Mouse (Mus musculus) forebrain, embryonic 13.5 days (tissue): ENCODE measurements around the gene Cacna1i. TPM values are rescaled to one million over a fixed set of nuclear protein-coding genes. Genes with fewer than 3 reads are reported as not detected.

Experiments
- ATAC-seq: fragments of 200-750 bp; cut with Nextera tagmentation; 2 replicates; pipeline ENCODE4 v1.8.0; 2017
- H3K27ac ChIP-seq: fragments of 300-500 bp; sonication (generic); 2 replicates; pipeline ENCODE4 v1.5.1; 2015; ENCODE audit warnings: inconsistent platforms, mild to moderate bottlenecking, moderate library complexity
- H3K27me3 ChIP-seq: fragments of 300-500 bp; sonication (generic); 2 replicates; pipeline ENCODE4 v1.6.1; 2015; ENCODE audit warnings: mild to moderate bottlenecking, inconsistent platforms
- H3K36me3 ChIP-seq: fragments of 300-500 bp; sonication (generic); 2 replicates; pipeline ENCODE4 v1.6.1; 2015; ENCODE audit warnings: mild to moderate bottlenecking, inconsistent platforms; ENCODE audit not compliant: poor library complexity, severe bottlenecking
- H3K4me1 ChIP-seq: fragments of 300-500 bp; sonication (generic); 2 replicates; pipeline ENCODE4 v1.6.1; 2015; ENCODE audit warnings: inconsistent platforms
- H3K4me2 ChIP-seq: fragments of 300-500 bp; sonication (generic); 2 replicates; pipeline ENCODE4 v1.6.1; 2015; ENCODE audit warnings: inconsistent platforms, mild to moderate bottlenecking, moderate library complexity
- H3K4me3 ChIP-seq: fragments of 300-500 bp; sonication (generic); 2 replicates; pipeline ENCODE4 v1.5.1; 2015; ENCODE audit warnings: mild to moderate bottlenecking, inconsistent platforms
- H3K9ac ChIP-seq: fragments of 300-500 bp; sonication (generic); 2 replicates; pipeline ENCODE4 v1.6.1; 2015; ENCODE audit warnings: mild to moderate bottlenecking, inconsistent platforms
- H3K9me3 ChIP-seq: fragments of 300-500 bp; sonication (generic); replicated peaks from 2 replicates; pipeline ENCODE4 v1.6.1; 2016; ENCODE audit warnings: inconsistent platforms
- WGBS: fragments of 180-500 bp; shearing (Covaris S2); methylation state at CpG from one replicate; pipeline ENCODE4 v1.1.7; 2015; 5-methylcytosine and 5-hydroxymethylcytosine counted together
- polyA plus RNA-seq: library from polyadenylated mRNA; unstranded; fragments of >200 nt; fragmentation: Nextera tagmentation; extraction: Ambion mirVana; gene quantifications from 2 replicates; pipeline ENCODE4 v1.2.1, GENCODE M21; 2015

The Cacna1i gene
- polyA plus RNA-seq, 1 experiment from 2014 or later: 0.25 TPM

DNA sequence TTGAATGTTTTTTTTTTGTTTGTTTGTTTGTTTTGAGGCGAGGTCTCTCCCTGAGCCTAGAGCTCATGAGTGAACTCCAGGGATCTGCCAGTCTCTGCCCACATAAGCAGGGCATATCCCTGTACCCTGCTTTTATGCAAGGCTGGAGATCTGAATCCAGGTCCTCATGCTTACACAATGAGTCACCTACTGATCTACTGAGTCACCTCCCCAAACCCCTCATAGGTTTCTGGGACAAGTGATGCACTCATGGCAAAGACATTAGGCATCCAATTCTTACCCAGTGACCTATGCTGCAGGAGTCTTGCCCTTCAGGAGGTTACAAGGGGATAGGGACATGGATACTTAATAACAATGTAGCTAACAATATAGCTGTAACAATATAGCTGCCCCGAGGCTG lies 100.1 kb downstream of the Cacna1i start:
- Histone ChIP-seq H3K9me3 (no peaks in the 10 kb centered on the region), H3K36me3 (no peaks in the 10 kb centered on the region), H3K4me3 (no peak overlapping the region), H3K9ac (no peak overlapping the region), H3K27ac (no peak overlapping the region), H3K27me3 (no peaks in the 10 kb centered on the region; the same call in 1 of the 2 replicates), H3K4me2 (no peak overlapping the region), H3K4me1 (peaks cover 6% of the 10 kb centered on the region; the same call in 1 of the 2 replicates)
- no peak for ATAC-seq
- 88% methylated on average over 2 of the region's 2 CpGs for WGBS

DNA sequence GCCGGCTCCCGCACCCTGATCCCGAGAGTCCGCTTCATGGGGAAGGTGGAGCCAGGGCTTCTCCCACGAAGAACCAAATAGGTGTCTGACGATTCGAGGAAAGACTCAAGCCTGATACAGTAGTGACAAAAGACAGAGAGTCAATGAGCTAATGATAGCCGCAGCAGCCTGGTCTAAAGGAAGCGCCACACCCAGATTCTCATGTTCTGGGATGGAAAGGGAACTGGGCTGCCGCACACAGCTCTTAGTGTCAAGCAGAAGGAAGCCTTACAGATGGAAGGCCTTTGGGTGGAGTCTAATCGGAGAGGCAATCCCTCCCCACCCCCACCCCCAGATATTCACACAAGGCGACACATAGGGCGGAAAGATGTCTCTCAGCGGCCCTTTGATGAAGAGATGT lies 104.8 kb downstream of the Cacna1i start:
- Histone ChIP-seq H3K9me3 (no peaks in the 10 kb centered on the region), H3K9ac (no peak overlapping the region), H3K4me1 (no peaks in the 10 kb centered on the region), H3K4me3 (no peak overlapping the region), H3K36me3 (no peaks in the 10 kb centered on the region), H3K27me3 (no peaks in the 10 kb centered on the region; the same call in 1 of the 2 replicates), H3K27ac (no peak overlapping the region), H3K4me2 (no peak overlapping the region)
- 85% methylated on average over 14 of the region's 14 CpGs for WGBS
- no peak for ATAC-seq

DNA sequence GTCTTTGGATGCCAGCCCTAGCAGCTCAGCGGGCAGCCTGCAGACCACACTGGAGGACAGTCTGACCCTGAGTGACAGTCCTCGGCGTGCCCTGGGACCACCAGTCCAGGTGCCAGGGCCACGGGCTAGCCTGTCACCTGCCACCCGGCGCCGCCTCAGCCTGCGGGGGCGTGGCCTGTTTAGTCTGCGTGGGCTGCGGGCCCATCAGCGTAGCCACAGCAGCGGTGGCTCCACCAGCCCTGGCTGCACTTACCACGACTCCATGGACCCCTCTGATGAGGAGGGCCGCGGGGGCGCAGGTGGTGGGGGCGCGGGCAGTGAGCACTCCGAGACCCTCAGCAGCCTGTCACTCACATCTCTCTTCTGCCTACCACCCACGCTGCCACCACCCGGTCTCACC lies 108.0 kb downstream of the Cacna1i start:
- no peak overlapping the region for H3K27ac ChIP-seq
- 81% methylated on average over 22 of the region's 22 CpGs for WGBS
- no peaks in the 10 kb centered on the region for H3K4me1 ChIP-seq
- no peak overlapping the region for H3K9ac ChIP-seq
- H3K36me3 ChIP-seq: no peaks in the 10 kb centered on the region
- no peak overlapping the region for H3K4me3 ChIP-seq
- no peaks in the 10 kb centered on the region; the same call in 1 of the 2 replicates for H3K27me3 ChIP-seq
- no peak overlapping the region for H3K4me2 ChIP-seq
- no peaks in the 10 kb centered on the region for H3K9me3 ChIP-seq
- no peak for ATAC-seq

DNA sequence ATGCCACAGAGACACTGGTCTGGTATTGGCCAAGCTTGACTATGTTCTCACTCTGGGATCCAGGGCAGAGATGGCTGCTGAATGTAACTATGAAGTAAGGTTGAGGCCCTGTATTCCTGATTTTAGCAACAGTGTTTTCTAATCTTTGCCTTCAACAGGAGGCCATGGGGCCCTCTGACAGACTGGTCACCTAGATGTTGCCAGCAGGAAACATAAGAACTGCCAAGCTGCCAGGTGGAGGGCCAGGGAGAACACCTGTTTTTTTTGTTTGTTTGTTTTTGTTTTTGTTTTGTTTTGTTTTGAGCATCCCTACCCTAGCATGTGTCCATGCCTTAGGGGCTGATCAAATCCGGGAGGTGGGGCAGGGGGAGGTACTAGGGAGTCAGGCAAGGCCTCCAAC lies 112.4 kb downstream of the Cacna1i start:
- H3K27me3 ChIP-seq: no peaks in the 10 kb centered on the region
- ATAC-seq: no peak
- peaks cover 13% of the 10 kb centered on the region for H3K4me1 ChIP-seq
- H3K9me3 ChIP-seq: no peaks in the 10 kb centered on the region
- 92% methylated on average over 1 of the region's 1 CpGs for WGBS
- no peak overlapping the region for H3K9ac ChIP-seq
- H3K4me2 ChIP-seq: no peak overlapping the region
- no peaks in the 10 kb centered on the region for H3K36me3 ChIP-seq
- H3K4me3 ChIP-seq: no peak overlapping the region
- H3K27ac ChIP-seq: no peak overlapping the region

DNA sequence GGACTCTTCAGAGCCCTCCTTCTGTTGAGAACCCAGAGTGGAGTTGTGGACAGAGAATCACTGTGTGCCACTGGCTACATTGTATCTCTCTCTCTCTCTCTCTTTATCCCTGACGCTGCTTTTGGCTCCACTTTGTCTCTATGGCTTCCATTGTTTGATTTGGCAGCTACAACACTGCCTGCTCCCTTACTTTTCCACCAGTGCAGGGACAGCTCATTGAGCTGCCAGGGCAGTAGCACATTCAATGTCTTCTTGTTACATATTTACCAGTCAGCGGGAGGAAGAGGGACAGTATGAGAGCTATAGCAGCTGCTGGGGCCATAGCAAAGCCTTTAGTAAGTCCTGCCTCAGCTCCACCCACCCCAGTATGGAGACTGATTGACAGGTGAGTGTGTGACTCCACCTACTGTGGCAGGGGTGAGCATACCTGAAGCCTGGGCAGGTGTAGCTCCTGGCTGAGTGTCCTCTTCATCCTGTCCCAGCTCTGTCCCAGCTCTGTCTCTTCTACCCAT lies 114.4 kb downstream of the Cacna1i start:
- no peaks in the 10 kb centered on the region for H3K36me3 ChIP-seq
- H3K9me3 ChIP-seq: no peaks in the 10 kb centered on the region
- no peaks in the 10 kb centered on the region for H3K27me3 ChIP-seq
- no peak overlapping the region for H3K27ac ChIP-seq
- H3K4me2 ChIP-seq: no peak overlapping the region
- H3K4me1 ChIP-seq: peaks cover 13% of the 10 kb centered on the region
- no peak overlapping the region for H3K4me3 ChIP-seq
- H3K9ac ChIP-seq: no peak overlapping the region
- 35% methylated on average over 2 of the region's 2 CpGs for WGBS
- no peak for ATAC-seq

DNA sequence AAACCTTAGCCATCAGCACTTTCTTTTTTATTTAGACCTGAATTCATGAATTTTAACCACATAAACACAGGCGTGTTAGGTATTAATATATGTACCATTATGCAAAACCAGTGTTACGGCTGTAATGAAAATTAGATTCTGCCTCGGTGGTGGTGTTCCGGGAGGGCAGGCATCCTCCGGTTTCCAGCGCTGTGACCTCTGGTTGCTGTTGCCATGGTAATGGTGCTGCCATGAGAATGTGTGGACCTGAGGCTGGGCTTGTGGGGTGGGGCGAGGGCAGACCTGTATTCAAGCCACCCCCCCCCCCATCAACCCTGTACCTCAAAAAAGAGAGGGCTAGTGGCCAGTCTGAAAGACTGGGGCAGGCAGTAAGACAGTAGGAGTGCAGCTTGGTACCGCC lies 114.9 kb downstream of the Cacna1i start:
- Histone ChIP-seq H3K4me3 (no peak overlapping the region), H3K36me3 (no peaks in the 10 kb centered on the region), H3K4me2 (no peak overlapping the region), H3K27me3 (no peaks in the 10 kb centered on the region), H3K9me3 (no peaks in the 10 kb centered on the region), H3K9ac (no peak overlapping the region), H3K27ac (no peak overlapping the region), H3K4me1 (peaks cover 13% of the 10 kb centered on the region)
- WGBS: 61% methylated on average over 8 of the region's 8 CpGs
- ATAC-seq: no peak

DNA sequence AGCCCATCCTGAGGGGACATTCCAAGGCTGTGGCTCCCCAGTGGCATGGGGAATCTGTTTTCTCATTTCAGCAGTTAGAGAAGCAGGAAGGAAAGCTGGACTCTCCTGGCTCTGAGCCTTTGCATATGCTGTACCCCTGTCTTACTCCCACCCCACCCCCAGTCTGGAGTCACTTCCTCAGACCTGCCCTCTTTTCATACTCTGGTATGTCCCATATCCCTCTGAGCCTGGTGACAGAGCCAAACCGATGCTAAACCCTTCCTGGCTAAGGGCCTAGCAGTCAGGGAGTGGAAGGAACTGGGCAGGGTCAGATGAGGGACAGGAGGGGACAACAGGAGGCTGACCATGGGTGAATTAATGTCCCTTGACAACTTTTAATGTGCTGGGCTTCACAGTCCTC lies 120.8 kb downstream of the Cacna1i start:
- H3K9me3 ChIP-seq: no peaks in the 10 kb centered on the region
- no peak for ATAC-seq
- 46% methylated on average over 1 of the region's 1 CpGs for WGBS

DNA sequence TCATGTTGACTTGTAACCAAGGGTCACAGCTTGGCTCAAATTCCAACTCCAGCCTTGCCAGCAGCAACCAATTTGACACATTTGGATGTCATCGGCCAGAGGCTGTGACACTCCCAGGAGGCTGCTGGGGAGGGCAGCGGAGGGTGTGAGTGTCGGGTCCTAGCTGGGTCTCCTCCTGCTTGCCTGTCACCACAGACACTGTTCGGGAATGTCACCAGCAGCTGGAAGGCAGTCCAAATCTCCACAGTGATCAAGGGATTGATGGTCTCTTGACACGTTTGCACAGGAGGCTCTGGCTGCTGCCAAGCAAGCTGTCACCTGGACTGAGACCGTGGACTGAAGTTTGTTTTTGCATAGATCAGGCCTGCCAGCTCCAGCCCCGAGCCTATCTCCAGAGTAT lies 123.6 kb downstream of the Cacna1i start:
- no peak for ATAC-seq
- Histone ChIP-seq H3K4me1 (no peaks in the 10 kb centered on the region), H3K4me3 (no peak overlapping the region), H3K4me2 (no peak overlapping the region), H3K27me3 (no peaks in the 10 kb centered on the region), H3K9me3 (no peaks in the 10 kb centered on the region), H3K27ac (no peak overlapping the region), H3K9ac (no peak overlapping the region), H3K36me3 (no peaks in the 10 kb centered on the region)
- WGBS: 82% methylated on average over 7 of the region's 7 CpGs

More for the DNA sequence above, 120.8 kb downstream of the Cacna1i start:
- no peak overlapping the region for H3K9ac ChIP-seq
- no peak overlapping the region for H3K27ac ChIP-seq
- no peaks in the 10 kb centered on the region for H3K4me1 ChIP-seq
- H3K4me2 ChIP-seq: no peak overlapping the region
- H3K27me3 ChIP-seq: no peaks in the 10 kb centered on the region
- no peak overlapping the region for H3K4me3 ChIP-seq
- H3K36me3 ChIP-seq: no peaks in the 10 kb centered on the region

DNA sequence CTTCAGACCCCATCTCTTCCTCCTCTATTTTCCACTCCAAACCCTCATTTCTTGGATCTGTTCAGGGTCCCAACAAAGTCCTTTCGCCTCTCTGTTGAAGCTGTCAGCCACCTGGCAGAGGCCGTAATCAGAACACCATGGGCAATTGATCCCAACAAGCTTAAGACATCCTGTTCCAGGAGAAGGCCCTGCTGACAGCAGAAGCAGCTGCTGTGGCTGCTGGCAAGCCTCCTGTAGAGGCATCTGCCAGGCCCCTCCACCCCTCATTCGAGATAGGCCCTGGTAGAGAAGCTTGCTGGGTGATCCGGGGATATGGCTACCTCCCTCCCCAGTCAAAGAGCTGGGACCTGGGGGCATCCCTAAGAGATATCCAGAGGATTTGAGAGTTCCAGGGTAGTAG lies 126.0 kb downstream of the Cacna1i start:
- H3K4me2 ChIP-seq: no peak overlapping the region
- no peaks in the 10 kb centered on the region for H3K36me3 ChIP-seq
- no peaks in the 10 kb centered on the region for H3K27me3 ChIP-seq
- WGBS: 92% methylated on average over 4 of the region's 4 CpGs
- H3K27ac ChIP-seq: no peak overlapping the region
- no peak overlapping the region for H3K9ac ChIP-seq
- H3K4me1 ChIP-seq: no peaks in the 10 kb centered on the region
- no peaks in the 10 kb centered on the region for H3K9me3 ChIP-seq
- no peak overlapping the region for H3K4me3 ChIP-seq
- no peak for ATAC-seq

DNA sequence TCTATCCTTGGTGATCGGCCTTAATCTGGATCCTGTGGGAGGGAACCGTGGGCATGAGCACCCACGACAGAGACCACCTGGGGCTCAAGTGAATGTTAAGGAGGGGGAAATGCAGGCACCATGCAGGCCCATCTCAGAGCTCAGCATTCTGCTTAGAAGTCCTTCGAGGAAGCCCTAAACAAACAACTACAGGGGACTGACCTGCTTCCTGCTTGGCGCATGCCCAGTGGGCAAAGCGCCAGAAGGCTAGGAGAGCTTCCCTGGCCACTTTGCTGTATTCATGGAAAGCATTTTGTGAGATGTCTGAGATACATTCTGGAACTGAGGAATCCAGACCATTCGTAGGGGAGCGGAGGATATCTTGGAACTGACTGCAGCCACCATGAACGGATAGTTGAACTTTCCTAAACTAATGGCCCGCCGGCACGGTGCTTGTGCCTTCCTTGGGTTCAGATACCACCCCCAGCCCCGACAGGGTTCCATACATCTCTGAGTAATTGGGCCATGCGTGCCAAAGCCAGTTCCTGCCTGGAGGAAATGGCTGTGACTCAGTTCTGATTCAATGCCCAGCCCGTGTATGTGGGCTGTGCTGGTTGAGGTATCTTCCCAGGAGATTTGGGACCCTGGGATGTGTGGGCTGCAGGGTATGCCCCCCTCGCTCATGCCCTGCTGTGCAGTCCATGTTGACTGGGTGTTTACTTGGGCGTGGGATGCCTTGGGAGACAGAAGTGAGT lies 127.1 kb downstream of the Cacna1i start:
- no peak overlapping the region for H3K27ac ChIP-seq
- no peak overlapping the region for H3K9ac ChIP-seq
- H3K4me1 ChIP-seq: no peaks in the 10 kb centered on the region
- 85% methylated on average over 17 of the region's 17 CpGs for WGBS
- H3K9me3 ChIP-seq: no peaks in the 10 kb centered on the region
- ATAC-seq: no peak
- no peaks in the 10 kb centered on the region for H3K27me3 ChIP-seq
- H3K4me2 ChIP-seq: no peak overlapping the region
- no peaks in the 10 kb centered on the region for H3K36me3 ChIP-seq
- no peak overlapping the region for H3K4me3 ChIP-seq

DNA sequence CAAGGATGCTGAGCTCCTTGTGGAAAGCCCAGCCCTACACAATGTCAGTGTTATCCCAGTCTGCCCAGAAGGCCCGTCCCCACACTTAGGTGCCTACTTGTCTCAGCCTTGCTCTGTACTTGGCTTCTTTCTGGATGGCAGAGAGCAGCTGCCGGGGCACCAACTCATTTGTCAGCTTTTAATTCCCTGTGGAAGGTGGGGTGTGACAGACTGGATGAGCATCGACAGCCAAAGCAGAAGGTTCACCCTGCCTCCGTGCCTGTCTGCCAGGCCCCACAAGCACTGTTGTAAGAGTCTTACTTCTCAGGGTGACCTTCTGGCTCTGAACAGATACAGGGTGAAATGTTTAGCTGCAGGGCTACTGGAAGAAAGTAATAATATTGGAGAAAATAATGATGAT lies 128.1 kb downstream of the Cacna1i start:
- WGBS: 83% methylated on average over 4 of the region's 4 CpGs
- no peak for ATAC-seq
- Histone ChIP-seq H3K4me1 (no peaks in the 10 kb centered on the region), H3K27me3 (no peaks in the 10 kb centered on the region), H3K36me3 (no peaks in the 10 kb centered on the region), H3K27ac (no peak overlapping the region), H3K4me2 (no peak overlapping the region), H3K9me3 (no peaks in the 10 kb centered on the region), H3K9ac (no peak overlapping the region), H3K4me3 (no peak overlapping the region)

DNA sequence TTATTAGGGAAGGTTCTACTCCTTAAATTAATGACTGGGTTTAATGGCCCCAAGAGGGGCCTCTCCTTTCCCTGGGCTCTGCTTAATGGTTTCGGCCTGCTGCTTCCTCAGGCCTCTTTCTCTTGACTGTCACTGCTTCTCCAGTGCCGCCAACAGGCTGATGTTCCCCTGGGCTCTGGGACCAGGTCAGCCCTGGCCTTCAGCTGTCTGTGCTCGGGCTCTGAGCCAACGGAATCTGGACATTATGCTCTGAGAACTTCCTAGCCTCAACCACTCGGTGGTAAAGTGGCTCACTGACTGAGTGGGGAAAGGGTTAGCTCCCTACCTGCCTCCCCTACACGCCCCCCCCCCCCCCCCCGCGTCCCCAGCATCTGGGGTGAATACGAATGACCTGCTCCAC lies 130.0 kb downstream of the Cacna1i start:
- Histone ChIP-seq H3K4me2 (no peak overlapping the region), H3K4me1 (no peaks in the 10 kb centered on the region), H3K9me3 (no peaks in the 10 kb centered on the region), H3K27me3 (no peaks in the 10 kb centered on the region), H3K36me3 (no peaks in the 10 kb centered on the region), H3K4me3 (no peak overlapping the region), H3K27ac (no peak overlapping the region), H3K9ac (no peak overlapping the region)
- no peak for ATAC-seq
- 64% methylated on average over 9 of the region's 9 CpGs for WGBS

DNA sequence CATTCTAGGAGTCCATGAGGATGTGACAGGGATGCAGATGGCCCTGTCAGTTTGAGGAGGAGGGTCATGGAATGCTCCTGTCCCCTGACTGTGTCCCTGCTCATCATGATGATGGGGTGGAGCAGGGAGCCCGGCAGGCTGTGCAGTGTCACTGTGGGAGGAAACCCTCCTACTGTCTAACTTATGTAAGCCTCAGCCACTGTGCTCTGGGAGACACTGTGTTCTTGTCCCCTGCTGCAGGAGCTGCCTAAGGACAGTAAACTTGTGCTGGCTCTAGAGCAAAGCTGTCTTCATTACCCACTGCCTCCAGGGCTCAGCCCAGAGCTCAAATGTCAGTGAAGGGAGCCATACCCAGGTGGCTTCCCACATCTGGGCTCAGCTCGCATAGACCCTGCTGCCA lies 131.1 kb downstream of the Cacna1i start:
- ATAC-seq: no peak
- Histone ChIP-seq H3K27me3 (no peaks in the 10 kb centered on the region), H3K4me2 (no peak overlapping the region), H3K4me1 (no peaks in the 10 kb centered on the region), H3K9ac (no peak overlapping the region), H3K36me3 (no peaks in the 10 kb centered on the region), H3K9me3 (no peaks in the 10 kb centered on the region), H3K4me3 (no peak overlapping the region), H3K27ac (no peak overlapping the region)
- 92% methylated on average over 2 of the region's 2 CpGs for WGBS
